Mouse (Mus musculus) layer of hippocampus, postnatal 10 days (tissue): ENCODE measurements at regions not wholly inside any gene's neighbourhood (a gene's known extent, or its start where the extent isn't known, plus 50 kb on each side); places are given as distances from the start of the nearest gene placed in this dataset.

ENCODE experiments used
- DNase-seq, 2 experiments: peaks; one replicate each; pipeline ENCODE4 v3.0.0; 2021; ENCODE audit warnings: low spot score in 2 of 2

- no peak for DNase-seq
Observed at GRCm38 (mm10) chr1:186245723-186246440, 128.8 kb upstream of the Lyplal1 start.

- DNase-seq: peak; percentile 33 to 39
Observed at GRCm38 (mm10) chr1:186241112-186241511, 124.0 kb upstream of the Lyplal1 start.

GRCm38 (mm10) chr1:186237556-186237955, 120.4 kb upstream of the Lyplal1 start:
- no peak for DNase-seq

- DNase-seq: no peak
Observed at GRCm38 (mm10) chr1:186236267-186237020, 119.3 kb upstream of the Lyplal1 start.

- DNase-seq: no peak
Observed at GRCm38 (mm10) chr1:186234536-186234935, 117.4 kb upstream of the Lyplal1 start.

- no peak for DNase-seq
Observed at GRCm38 (mm10) chr1:186230476-186230875, 113.4 kb upstream of the Lyplal1 start.

GRCm38 (mm10) chr1:186229856-186230255, 112.7 kb upstream of the Lyplal1 start:
- DNase-seq: no peak

- DNase-seq: no peak
Observed at GRCm38 (mm10) chr1:186228396-186228795, 111.3 kb upstream of the Lyplal1 start.

- DNase-seq: no peak
Observed at GRCm38 (mm10) chr1:186224231-186224630, 107.1 kb upstream of the Lyplal1 start.

- no peak for DNase-seq
Observed at GRCm38 (mm10) chr1:186223417-186223816, 106.3 kb upstream of the Lyplal1 start.

- no peak for DNase-seq
Observed at GRCm38 (mm10) chr1:186218995-186219394, 101.9 kb upstream of the Lyplal1 start.

GRCm38 (mm10) chr1:186217198-186217597, 100.1 kb upstream of the Lyplal1 start:
- DNase-seq: no peak

GRCm38 (mm10) chr1:186204151-186204550, 87.0 kb upstream of the Lyplal1 start:
- DNase-seq: no peak

GRCm38 (mm10) chr1:186202536-186202935, 85.4 kb upstream of the Lyplal1 start:
- no peak for DNase-seq

- DNase-seq: no peak
Observed at GRCm38 (mm10) chr1:186198391-186198790, 81.3 kb upstream of the Lyplal1 start.

GRCm38 (mm10) chr1:186197057-186197456, 79.9 kb upstream of the Lyplal1 start:
- peak in 1 of 2 experiments; percentile 13 for DNase-seq

GRCm38 (mm10) chr1:186189390-186189789, 72.3 kb upstream of the Lyplal1 start:
- DNase-seq: no peak

- no peak for DNase-seq
Observed at GRCm38 (mm10) chr1:186187372-186187771, 70.3 kb upstream of the Lyplal1 start.

GRCm38 (mm10) chr1:186183204-186183651, 66.1 kb upstream of the Lyplal1 start:
- DNase-seq: peak in 1 of 2 experiments; percentile 20

- DNase-seq: peak; percentile 55 to 66
Observed at GRCm38 (mm10) chr1:186182498-186183203, 65.5 kb upstream of the Lyplal1 start.

GRCm38 (mm10) chr1:186177019-186177418, 59.9 kb upstream of the Lyplal1 start:
- DNase-seq: no peak

GRCm38 (mm10) chr1:186173472-186174014, 56.4 kb upstream of the Lyplal1 start:
- no peak for DNase-seq
